Comparison of ENCODE assay signal across 18 mouse cellular contexts in the genomic region with DNA sequence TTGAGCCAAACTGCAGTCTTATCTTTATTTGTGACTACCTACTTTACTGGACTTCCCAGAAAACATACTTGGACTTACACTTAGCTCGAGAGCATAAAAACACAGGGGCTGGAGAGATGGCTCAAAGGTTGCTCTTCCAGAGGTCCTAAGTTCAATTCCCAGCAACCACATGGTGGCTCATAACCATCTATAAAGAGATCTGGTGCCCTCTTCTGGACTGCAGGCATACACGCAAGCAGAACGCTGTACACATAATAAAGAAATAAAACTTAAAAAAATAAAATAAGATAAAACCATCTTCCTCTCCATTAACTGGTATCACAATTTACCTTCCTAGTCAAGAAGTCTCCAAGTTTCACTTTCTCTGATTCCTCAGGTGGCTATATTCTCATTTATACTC. TPM values are rescaled to one million over a fixed set of nuclear protein-coding genes. Genes with fewer than 3 reads are reported as not detected.
DNase-seq lines count a peak whose midpoint lies in the region; ATAC-seq and TF ChIP-seq lines count a peak whose summit lies in the region.
"Had no signal": no experiment of that assay in that cellular context is flagged by ENCODE, and none has a peak within 500 bp of the region (broad histone marks: within the 10 kb centered on the region; RNA-seq: fewer than 3 reads in every experiment).

No protein-coding gene starts in this region.

- no peak overlapping the region for H3K4me2 ChIP-seq in intestine, postnatal 0 days (replicated peaks; ENCODE audit: low read depth)
- H3K4me2 ChIP-seq in intestine, embryonic 16.5 days (ENCODE audit: low read depth, low read length), result no peak overlapping the region
- no peak overlapping the region for H3K4me2 ChIP-seq in neural tube, embryonic 15.5 days
- H3K4me2 ChIP-seq: heart, embryonic 13.5 days; intestine, embryonic 15.5 days had no signal

- 89% methylated on average over 3 of the region's 3 CpGs for WGBS in intestine, postnatal 0 days
- WGBS in intestine, embryonic 16.5 days, result 90% methylated on average over 3 of the region's 3 CpGs
- WGBS in neural tube, embryonic 15.5 days, result 98% methylated on average over 3 of the region's 3 CpGs

- TF ChIP-seq EP300 in MEL (IDR thresholded peaks at IDR 0.05; ENCODE audit: low read depth in 1 of 2, low read length in 2 of 2), result no peak

- no peaks in the 10 kb centered on the region for H3K36me3 ChIP-seq in intestine, postnatal 0 days (ENCODE audit: control insufficient read depth, insufficient read depth)
- no peaks in the 10 kb centered on the region for H3K36me3 ChIP-seq in intestine, embryonic 16.5 days (ENCODE audit: control insufficient read depth, insufficient read depth, low read length)
- peaks cover 1 to 3% of the 10 kb centered on the region in 2 experiments; a peak in 3 of 4 replicates for H3K36me3 ChIP-seq in MEL (ENCODE audit: control insufficient read depth in 1 of 2, insufficient read depth in 2 of 2, low read length in 2 of 2)
- H3K36me3 ChIP-seq in neural tube, embryonic 15.5 days, result no peaks in the 10 kb centered on the region
- H3K36me3 ChIP-seq: intestine, embryonic 15.5 days; midbrain, embryonic 15.5 days had no signal

- peak; percentile 48 for TF ChIP-seq CTCF in intestine, postnatal 0 days (IDR thresholded peaks at IDR 0.05; ENCODE audit: low read depth)
- peak; percentile 37 to 65 (median 53) for TF ChIP-seq CTCF in MEL (IDR thresholded peaks at IDR 0.05 in 2 of 3, conservative IDR thresholded peaks at IDR 0.05 in 1 of 3; ENCODE audit: control insufficient read depth in 1 of 3, insufficient read depth in 1 of 3, low read depth in 2 of 3, low read length in 3 of 3, poor library complexity in 1 of 3, severe bottlenecking in 1 of 3)

- DNase-seq in lung, postnatal 36 days, result peak; percentile 10
- DNase-seq in lung, postnatal 14 days, result no peak
- peak; percentile 46 for DNase-seq in MEL (ENCODE audit: low read depth, low spot score)
- DNase-seq in heart, postnatal 10 days, result no peak
- DNase-seq: cerebellum, postnatal 14 days; gastrocnemius, postnatal 25 days; kidney, postnatal 25 days; right cerebral cortex, postnatal 4 days had no signal

- peak; percentile 62 for TF ChIP-seq RAD21 in MEL (IDR thresholded peaks at IDR 0.05; ENCODE audit: low read depth, low read length)

- H3K27ac ChIP-seq in intestine, postnatal 0 days (ENCODE audit: low read depth, low read length), result no peak overlapping the region
- no peak overlapping the region for H3K27ac ChIP-seq in intestine, embryonic 16.5 days (ENCODE audit: low read length)
- H3K27ac ChIP-seq in MEL (ENCODE audit: control insufficient read depth, low read depth, low read length), result no peak overlapping the region
- no peak overlapping the region for H3K27ac ChIP-seq in neural tube, embryonic 15.5 days (replicated peaks)
- H3K27ac ChIP-seq: heart, embryonic 13.5 days; hindbrain, embryonic 10.5 days; intestine, embryonic 15.5 days; limb, embryonic 10.5 days; liver, embryonic 15.5 days; midbrain, embryonic 15.5 days had no signal

- peaks cover 15% of the 10 kb centered on the region; the same call in 1 of the 2 replicates for H3K27me3 ChIP-seq in intestine, postnatal 0 days (replicated peaks; ENCODE audit: control insufficient read depth, insufficient read depth, low read length)
- no peaks in the 10 kb centered on the region for H3K27me3 ChIP-seq in intestine, embryonic 16.5 days (replicated peaks; ENCODE audit: control insufficient read depth, insufficient read depth, low read length)
- H3K27me3 ChIP-seq in MEL (ENCODE audit: control insufficient read depth in 1 of 2, insufficient read depth in 2 of 2, low read length in 2 of 2), result no peaks in the 10 kb centered on the region
- no peaks in the 10 kb centered on the region for H3K27me3 ChIP-seq in neural tube, embryonic 15.5 days (replicated peaks)
- H3K27me3 ChIP-seq: heart, embryonic 13.5 days; intestine, embryonic 15.5 days; liver, embryonic 15.5 days; midbrain, embryonic 15.5 days had no signal

- intact Hi-C loops in heart, postnatal 10 days (cut with DNase I), result loop anchor here (2.0 to 5.0 kb wide), 2 partner anchors 14 to 33 kb away; no protein-coding TSS in a partner anchor

- peaks cover 9% of the 10 kb centered on the region for H3K79me2 ChIP-seq in MEL (ENCODE audit: control insufficient read depth, insufficient read depth, low read length, poor library complexity)

- no peaks in the 10 kb centered on the region for H3K9me3 ChIP-seq in intestine, postnatal 0 days (ENCODE audit: control insufficient read depth)
- no peaks in the 10 kb centered on the region for H3K9me3 ChIP-seq in intestine, embryonic 16.5 days (ENCODE audit: control insufficient read depth, low read length)
- H3K9me3 ChIP-seq in MEL (replicated peaks; ENCODE audit: insufficient read depth, low read length), result no peaks in the 10 kb centered on the region
- no peaks in the 10 kb centered on the region for H3K9me3 ChIP-seq in neural tube, embryonic 15.5 days (replicated peaks)
- H3K9me3 ChIP-seq: G1E; heart, embryonic 13.5 days; hindbrain, embryonic 10.5 days; intestine, embryonic 15.5 days; limb, embryonic 10.5 days; liver, embryonic 15.5 days; midbrain, embryonic 15.5 days had no signal

- no peak overlapping the region for H3K4me3 ChIP-seq in intestine, postnatal 0 days (ENCODE audit: low read depth, low read length)
- no peak overlapping the region for H3K4me3 ChIP-seq in intestine, embryonic 16.5 days (ENCODE audit: low read length)
- H3K4me3 ChIP-seq in MEL (ENCODE audit: control insufficient read depth in 1 of 2, insufficient read depth in 1 of 2, low read depth in 2 of 2, low read length in 2 of 2), result no peak overlapping the region
- no peak overlapping the region for H3K4me3 ChIP-seq in neural tube, embryonic 15.5 days (replicated peaks)
- H3K4me3 ChIP-seq: heart, embryonic 13.5 days; hindbrain, embryonic 10.5 days; intestine, embryonic 15.5 days; limb, embryonic 10.5 days; liver, embryonic 15.5 days; midbrain, embryonic 15.5 days had no signal

- H3K9ac ChIP-seq in intestine, postnatal 0 days (ENCODE audit: low read depth, low read length), result no peak overlapping the region
- no peak overlapping the region for H3K9ac ChIP-seq in intestine, embryonic 16.5 days (ENCODE audit: low read depth, low read length)
- no peak overlapping the region for H3K9ac ChIP-seq in MEL (ENCODE audit: control insufficient read depth, low read depth, low read length, poor library complexity, severe bottlenecking)
- no peak overlapping the region for H3K9ac ChIP-seq in neural tube, embryonic 15.5 days (replicated peaks)
- H3K9ac ChIP-seq: heart, embryonic 13.5 days; intestine, embryonic 15.5 days; liver, embryonic 15.5 days; midbrain, embryonic 15.5 days had no signal

- TF ChIP-seq POLR2A in MEL (IDR thresholded peaks at IDR 0.05; ENCODE audit: control insufficient read depth in 1 of 2, insufficient read depth in 1 of 2, low read depth in 1 of 2, low read length in 2 of 2, poor library complexity in 1 of 2), result no peak

- H3K4me1 ChIP-seq in intestine, postnatal 0 days (replicated peaks; ENCODE audit: control insufficient read depth, insufficient read depth, low read length), result no peaks in the 10 kb centered on the region; the same call in 1 of the 2 replicates
- H3K4me1 ChIP-seq in intestine, embryonic 16.5 days (ENCODE audit: control insufficient read depth, insufficient read depth, low read length), result peaks cover 10% of the 10 kb centered on the region; the same call in 1 of the 2 replicates
- H3K4me1 ChIP-seq in MEL (ENCODE audit: control insufficient read depth in 1 of 2, insufficient read depth in 2 of 2, low read length in 2 of 2), result no peaks in the 10 kb centered on the region
- peaks cover 31% of the 10 kb centered on the region for H3K4me1 ChIP-seq in neural tube, embryonic 15.5 days

- no peak for ATAC-seq in intestine, postnatal 0 days
- no peak for ATAC-seq in intestine, embryonic 16.5 days
- no peak for ATAC-seq in neural tube, embryonic 15.5 days (ENCODE audit: low FRiP score)
- ATAC-seq: intestine, embryonic 15.5 days; midbrain, embryonic 15.5 days had no signal

TF ChIP-seq in MEL, 35 proteins besides CTCF, POLR2A, EP300 and RAD21:
- TF ChIP-seq ZNF384 (IDR thresholded peaks at IDR 0.05; ENCODE audit: low read depth, low read length) (no peak), SMC3 (IDR thresholded peaks at IDR 0.05; ENCODE audit: low read depth, low read length) (peak; percentile 51), MYC (IDR thresholded peaks at IDR 0.05; ENCODE audit: low read depth, low read length) (peak; percentile 78; the same call in 1 of the 2 replicates), JUND (IDR thresholded peaks at IDR 0.05; ENCODE audit: low read depth, low read length) (no peak), ZC3H11A (IDR thresholded peaks at IDR 0.05; ENCODE audit: low read depth, low read length) (peak; percentile 51; the same call in 1 of the 2 replicates)

RNA-seq across cellular contexts. Expression of a gene that starts 5.4 kb away (rescaled TPM):
- polyA plus RNA-seq in intestine, postnatal 0 days (2015; fragmentation: Nextera tagmentation; extraction: Ambion mirVana), result 3.3 and 3.6 TPM in 2 replicates
- polyA plus RNA-seq in intestine, embryonic 16.5 days (2015; fragmentation: Nextera tagmentation; extraction: Ambion mirVana), result 3.7 and 3.9 TPM in 2 replicates
- 7.0 and 7.6 TPM in 2 replicates for total RNA-seq in MEL (2012; rRNA removed)
- 10 to 100 TPM; 10.7 to 38.3 TPM for polyA plus RNA-seq in MEL (2012; ENCODE audit: insufficient read depth in 1 of 2, insufficient read length in 2 of 2, low read depth in 1 of 2, low replicate concordance in 2 of 2, missing spikeins in 1 of 2)
- 23.1 and 27.1 TPM in 2 replicates for polyA plus RNA-seq in neural tube, embryonic 15.5 days (2015; fragmentation: Nextera tagmentation; extraction: Ambion mirVana)
- total RNA-seq in heart, postnatal 10 days (2021), result 10 to 100 TPM; 32.5 to 33.9 TPM

Comparison
In these comparisons a context has a peak if more than half of its experiments do, and no peak if none do; other contexts are left out.
1. DNase-seq: peak in lung, postnatal 36 days (single experiment) and MEL (single experiment); none in lung, postnatal 14 days (single experiment) and heart, postnatal 10 days (0 of 2).